Mouse (Mus musculus) spleen, postnatal 36 days (tissue): ENCODE data around the gene Iqck.

Experiments
- DNase-seq, 2 experiments: peaks; one replicate each; pipeline ENCODE4 v3.0.0; 2022; ENCODE audit warnings: low spot score in 2 of 2, mixed read lengths in 1 of 2

Gene Iqck

DNA sequence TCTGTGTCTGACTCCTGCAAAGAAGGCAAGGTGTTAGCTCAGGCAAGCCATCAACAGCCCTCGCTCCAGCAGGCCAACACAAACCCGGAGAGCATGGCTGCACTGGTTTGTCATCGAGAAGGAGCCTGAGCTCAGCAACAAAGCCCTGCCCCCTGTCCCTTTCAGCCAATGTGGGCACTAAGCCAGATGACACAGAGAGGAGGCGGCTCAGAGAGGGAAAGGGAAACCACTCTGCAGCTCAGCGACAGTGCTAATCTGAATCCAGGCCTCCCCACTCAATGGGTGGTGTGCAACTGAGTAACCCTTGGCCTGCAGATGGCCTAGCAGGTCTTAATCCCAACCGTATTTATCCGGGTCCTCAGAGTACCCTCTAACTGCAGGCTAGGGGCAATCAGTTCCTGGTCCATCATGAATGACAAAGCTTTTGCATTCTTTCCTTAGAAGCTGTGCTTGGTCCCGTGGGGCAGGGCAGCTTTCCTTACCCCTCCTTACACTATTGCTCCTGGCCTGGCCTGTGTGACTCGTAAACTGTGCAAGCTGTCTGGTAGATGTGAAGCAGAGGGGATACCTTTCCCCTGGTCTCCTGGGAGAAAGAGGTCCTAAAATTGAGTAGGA lies 4.8 kb upstream of the Iqck start:
- DNase-seq = no peak

DNA sequence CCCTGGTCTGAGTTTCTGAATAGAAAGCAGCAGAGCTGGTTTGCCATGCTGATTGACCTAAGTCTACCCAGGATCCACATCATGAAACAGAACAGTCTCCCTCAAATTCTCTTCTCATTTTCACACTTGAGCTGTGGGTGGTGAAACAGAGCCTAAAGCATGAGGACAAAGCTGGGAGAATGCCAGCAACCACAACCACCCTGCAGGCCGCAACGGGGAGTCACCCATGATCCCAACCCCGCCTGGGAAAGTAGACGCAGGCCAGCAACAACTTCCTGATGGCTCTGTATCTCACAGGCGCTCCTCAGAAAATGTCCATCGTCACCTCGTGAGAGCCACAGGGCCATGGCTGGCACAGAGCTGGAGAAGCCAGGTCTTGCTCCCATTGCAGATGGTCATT lies 4.0 kb upstream of the Iqck start:
- DNase-seq = no peak

DNA sequence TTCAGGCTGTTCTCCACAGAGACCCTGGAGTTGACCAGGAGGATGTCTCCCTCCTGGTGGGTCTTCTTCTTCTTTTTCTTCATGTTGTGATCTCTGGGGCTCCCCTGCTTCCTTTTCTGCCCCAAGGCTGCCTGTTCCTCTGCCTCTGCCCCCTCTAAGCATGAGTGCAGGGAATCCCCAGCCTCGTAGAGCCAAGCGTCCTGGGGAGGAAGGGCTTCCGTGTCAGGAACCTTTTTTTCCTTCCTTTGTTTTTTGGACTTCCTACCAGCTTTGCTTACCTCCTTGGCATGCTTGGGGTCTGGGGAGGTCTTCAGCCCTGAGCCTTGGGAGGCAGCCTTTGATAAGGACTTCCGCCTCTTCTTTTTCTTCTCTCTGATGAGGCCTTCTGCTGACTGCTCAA lies 2.9 kb upstream of the Iqck start:
- no peak for DNase-seq

DNA sequence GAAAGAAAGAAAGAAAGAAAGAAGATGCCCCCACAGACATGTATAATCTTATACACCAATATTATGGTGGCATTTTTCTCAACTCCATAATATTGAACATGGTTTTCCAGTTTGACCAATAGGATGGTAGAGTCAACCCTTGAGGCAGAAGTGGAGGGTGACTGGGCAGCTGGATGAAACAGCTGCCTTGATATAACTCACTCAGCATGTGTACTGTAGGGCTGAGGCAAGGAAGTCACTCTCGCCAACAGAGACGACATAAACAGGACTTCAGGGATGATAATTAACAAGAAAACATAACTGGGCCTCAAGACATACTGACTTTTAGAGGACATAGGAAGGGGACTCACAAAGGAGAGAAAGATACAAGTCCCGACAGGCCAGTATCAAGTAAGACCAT lies 946 bp upstream of the Iqck start:
- no peak for DNase-seq

- DNase-seq = no peak
Observed at GRCm38 (mm10) chr7:118855877-118856304, 339 bp downstream of the Iqck start, which contains the start of gene Knop1. Gene Knop1, minus strand, starts transcription at chr7:118856254.

DNA sequence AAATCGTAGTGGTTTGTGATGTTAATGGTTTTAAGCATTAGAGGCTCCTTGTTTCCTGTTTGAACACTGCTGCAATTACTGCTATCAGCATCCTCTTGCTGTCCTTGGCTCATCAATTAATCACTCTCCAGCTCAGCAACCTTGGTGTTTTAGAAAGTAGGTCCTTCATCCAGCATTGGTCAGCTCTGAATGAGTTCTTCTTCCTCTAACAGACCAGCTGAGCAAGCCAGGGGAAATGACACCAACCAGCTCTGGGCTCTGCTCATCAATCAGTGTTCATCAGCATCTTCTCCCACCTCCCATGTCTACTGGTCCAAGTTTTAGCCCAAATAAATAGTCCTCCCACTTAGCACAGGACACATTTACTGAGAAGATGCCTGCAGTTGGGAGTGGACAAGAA lies 3.1 kb downstream of the Iqck start:
- DNase-seq = no peak

- no peak for DNase-seq
Observed at GRCm38 (mm10) chr7:118865362-118865761, 9.8 kb downstream of the Iqck start.

DNA sequence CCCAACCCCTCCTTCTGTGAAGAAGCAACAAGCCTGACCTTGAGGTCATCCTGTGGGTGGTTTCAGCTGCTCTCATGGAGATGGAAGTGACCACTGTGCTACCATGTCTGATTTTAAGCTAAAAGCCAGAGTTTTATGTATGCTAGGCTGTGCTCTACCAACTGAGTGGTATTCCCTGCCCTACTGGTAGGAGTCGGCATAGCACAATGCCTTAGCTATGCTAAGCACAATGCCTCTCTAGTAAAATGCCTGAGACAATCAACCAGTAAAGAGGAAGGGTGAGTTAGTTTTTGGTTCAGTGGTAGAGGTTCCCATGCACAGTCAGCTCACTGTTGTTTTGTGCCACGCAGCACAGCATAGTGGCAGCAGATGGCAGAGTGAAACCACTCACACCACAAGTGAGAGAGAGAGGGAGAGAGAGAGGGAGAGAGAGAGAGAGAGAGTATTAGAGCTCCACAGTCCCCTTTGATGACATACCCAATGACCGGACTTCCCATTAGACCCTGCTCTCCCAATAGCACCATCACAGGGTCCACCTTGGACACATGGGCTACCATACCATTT lies 24.0 kb downstream of the Iqck start:
- DNase-seq = no peak

DNA sequence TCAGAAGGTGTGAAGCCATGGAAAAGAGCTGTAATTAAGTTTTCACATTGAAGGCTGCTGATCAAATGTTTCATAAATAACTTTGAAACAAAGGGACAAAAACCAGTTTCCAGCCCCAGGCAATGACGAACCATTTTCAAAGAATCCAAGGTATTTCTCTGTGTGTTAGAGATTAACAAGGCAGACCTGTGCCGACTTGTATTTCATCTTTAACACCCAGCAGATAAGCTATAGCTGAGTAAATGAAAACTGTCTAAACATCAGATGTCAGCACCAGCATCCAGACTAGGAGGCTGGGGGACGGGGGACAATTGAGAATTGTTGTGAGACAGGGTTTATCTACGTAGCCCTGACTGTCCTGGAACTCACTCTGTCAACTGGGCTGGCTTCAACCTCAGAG lies 28.4 kb downstream of the Iqck start:
- no peak for DNase-seq

GRCm38 (mm10) chr7:118884969-118885368 lies 29.4 kb downstream of the Iqck start:
- DNase-seq = no peak

DNA sequence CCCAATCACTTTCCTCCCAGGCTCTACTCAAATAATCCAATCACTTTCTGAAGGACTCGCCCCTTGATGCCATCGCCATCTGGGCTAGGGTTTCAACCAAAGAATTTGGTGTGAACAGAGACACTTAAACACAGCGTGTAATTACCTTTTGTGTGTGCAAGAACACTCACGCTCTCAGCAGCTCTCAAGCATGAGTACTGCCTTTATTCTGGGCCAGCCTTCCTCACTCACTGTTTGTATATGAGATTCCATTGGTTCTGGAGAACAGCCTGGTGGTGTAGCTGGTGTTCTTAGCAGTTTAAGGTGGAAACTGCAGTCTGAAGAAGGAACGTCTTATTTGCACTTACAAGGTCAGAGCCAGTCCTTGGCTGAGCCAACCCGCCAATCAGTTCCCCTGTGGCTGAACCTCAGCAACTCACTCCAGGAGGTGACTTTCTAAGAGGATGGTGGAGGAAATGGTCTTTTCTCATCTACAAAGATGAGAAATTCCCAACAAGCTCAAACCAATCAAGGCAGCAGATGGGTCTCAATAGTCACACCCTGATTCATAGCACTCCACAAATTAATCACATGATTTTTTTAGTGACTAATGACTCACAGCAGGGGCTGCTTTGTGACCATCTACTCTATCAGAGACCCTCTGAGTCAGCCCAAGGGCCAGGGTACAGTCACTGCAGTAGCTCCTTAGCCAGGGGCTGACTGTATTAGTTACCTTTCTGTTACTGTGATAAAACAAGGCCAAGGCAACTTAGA lies 31.9 kb downstream of the Iqck start:
- DNase-seq = no peak

GRCm38 (mm10) chr7:118889046-118889680 lies 33.6 kb downstream of the Iqck start:
- DNase-seq = no peak

GRCm38 (mm10) chr7:118895469-118896450 lies 40.2 kb downstream of the Iqck start:
- DNase-seq = no peak

GRCm38 (mm10) chr7:118898063-118898462 lies 42.5 kb downstream of the Iqck start:
- DNase-seq = no peak

GRCm38 (mm10) chr7:118900090-118900489 lies 44.5 kb downstream of the Iqck start:
- DNase-seq = no peak

DNA sequence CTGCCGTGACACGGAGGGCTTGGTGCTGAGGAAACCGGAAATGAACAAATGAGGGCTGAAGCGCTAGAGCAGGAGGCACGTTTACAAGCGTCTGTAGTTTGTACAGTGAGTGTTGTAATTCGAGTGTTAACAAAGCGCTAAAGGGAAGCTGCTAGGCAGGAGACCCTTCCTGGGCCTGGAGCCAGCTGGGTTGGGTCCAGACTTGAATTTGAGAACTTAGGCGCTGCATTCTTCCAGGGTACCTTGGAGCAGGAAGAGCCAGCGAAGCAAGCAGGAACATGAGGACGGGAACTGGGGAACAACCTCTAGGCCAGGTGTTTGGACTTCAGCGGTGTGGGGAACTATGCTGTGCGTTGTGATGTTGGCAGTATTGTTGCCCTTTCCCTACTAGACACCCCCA lies 47.4 kb downstream of the Iqck start:
- no peak for DNase-seq

- DNase-seq = no peak
Observed at GRCm38 (mm10) chr7:118903879-118904278, 48.3 kb downstream of the Iqck start.

DNA sequence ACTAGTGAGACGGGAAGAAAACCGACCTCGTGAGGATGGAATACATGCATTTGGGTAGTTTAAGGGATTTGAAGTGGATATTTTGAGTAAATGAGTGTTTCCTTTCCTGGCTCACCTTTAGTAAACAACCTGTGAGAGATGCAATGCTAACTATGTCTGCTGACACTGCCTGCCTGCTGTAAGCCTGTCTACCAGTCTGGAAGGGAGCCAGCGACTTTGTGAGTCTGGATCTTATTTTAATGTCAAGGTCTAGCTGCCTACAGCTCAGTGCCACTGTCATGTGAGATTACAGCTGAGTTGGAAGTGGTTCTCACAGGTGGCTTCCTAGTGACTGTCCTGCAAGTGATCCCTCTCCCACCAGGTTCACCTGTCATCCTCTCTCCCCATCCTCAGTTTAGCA lies 49.0 kb downstream of the Iqck start:
- no peak for DNase-seq

DNA sequence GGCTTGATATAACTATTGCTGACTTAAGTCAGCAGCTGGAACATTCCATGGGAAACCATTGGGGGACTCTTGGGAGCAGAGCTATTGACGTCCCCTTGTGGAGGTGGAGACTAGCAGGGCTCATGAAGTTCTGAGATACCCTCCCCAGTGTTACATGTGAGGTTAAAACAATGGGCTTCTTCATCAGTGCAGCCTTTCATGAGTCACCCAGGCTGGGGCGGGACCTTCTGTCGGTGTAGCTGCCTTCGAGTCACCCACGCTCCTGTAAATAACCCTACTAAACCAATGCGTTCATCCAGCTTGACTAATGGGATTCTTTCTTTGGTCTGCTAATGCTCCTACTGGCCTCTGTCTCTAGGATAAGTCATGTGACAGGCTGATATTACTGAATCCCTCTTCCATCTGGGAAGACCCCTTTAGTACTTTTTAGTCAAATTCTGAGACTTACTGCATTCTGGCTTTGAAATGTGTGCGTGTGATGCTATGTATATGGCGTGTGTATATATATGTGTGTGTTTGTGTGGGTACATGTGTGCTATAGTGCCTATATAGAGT lies 53.5 kb downstream of the Iqck start:
- DNase-seq = no peak

DNA sequence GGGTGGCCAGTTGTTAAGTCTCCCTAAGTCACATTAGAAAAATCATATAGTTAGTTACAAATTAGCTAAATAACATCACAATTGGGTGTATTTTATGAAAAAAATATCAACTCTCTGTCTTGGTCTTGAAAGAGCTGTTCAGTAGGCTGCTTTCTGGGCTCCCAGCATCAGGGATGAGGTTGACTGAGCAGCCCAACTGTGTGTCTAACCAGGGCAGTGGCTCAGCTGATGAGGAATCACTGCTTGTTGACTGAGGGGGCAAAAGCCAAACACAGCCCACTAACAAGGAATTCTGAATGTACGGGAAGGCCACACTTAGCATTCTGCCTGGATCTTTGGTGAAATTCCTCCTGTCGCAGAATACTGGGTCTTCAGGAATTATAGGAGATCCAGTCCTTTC lies 54.9 kb downstream of the Iqck start:
- DNase-seq = no peak

GRCm38 (mm10) chr7:118911170-118911569 lies 55.6 kb downstream of the Iqck start:
- DNase-seq = no peak
